ENCODE assay signal across 23 mouse cellular contexts in genomic region chr6:145659116-145659515, GRCm38 (mm10). TPM values are rescaled to one million over a fixed set of nuclear protein-coding genes. Genes with fewer than 3 reads are reported as not detected.
"Had no signal": no experiment of that assay in that cellular context is flagged by ENCODE, and none has a peak within 500 bp of the region (broad histone marks: within the 10 kb centered on the region; RNA-seq: fewer than 3 reads in every experiment).

No protein-coding gene starts in this region.

- ATAC-seq: hindbrain, postnatal 0 days; intestine, embryonic 16.5 days; liver, postnatal 0 days had no signal

- DNase-seq: gastrocnemius, postnatal 14 days; gastrocnemius, postnatal 36 days; heart, adult 18-20 months; heart, postnatal 10 days; kidney, adult 11 months; kidney, adult 8-10 months; kidney, postnatal 10 days; kidney, postnatal 25 days; kidney, postnatal 4 days; liver; liver, embryonic 13.5 days; liver, postnatal 0 days; lung, adult 2 months had no signal

RNA-seq across cellular contexts. Expression of gene Tuba3b, which starts 43.6 kb away (rescaled TPM):
- total RNA-seq: gastrocnemius, adult 18-20 months; gastrocnemius, adult 8-10 months; gastrocnemius, postnatal 14 days; gastrocnemius, postnatal 36 days; hematopoietic stem cell, adult 5-6 weeks; hindbrain, postnatal 0 days; layer of hippocampus, adult 2 months; layer of hippocampus, postnatal 10 days; layer of hippocampus, postnatal 25 days; left cerebral cortex, adult 2 months; left cerebral cortex, postnatal 25 days had no signal

RNA-seq across cellular contexts. Expression of gene Lmntd1, which starts 45.0 kb away (rescaled TPM):
- total RNA-seq: gastrocnemius, adult 18-20 months; gastrocnemius, postnatal 36 days; hematopoietic stem cell, adult 5-6 weeks had no signal
